Mouse (Mus musculus): ENCODE results near the gene Galnt7. TPM values are rescaled to one million over a fixed set of nuclear protein-coding genes. Genes with fewer than 3 reads are reported as not detected.

Galnt7 gene
- total and polyA plus RNA-seq, 3 experiments, result 26.7 to 33.5 (median 32.7) TPM

DNA sequence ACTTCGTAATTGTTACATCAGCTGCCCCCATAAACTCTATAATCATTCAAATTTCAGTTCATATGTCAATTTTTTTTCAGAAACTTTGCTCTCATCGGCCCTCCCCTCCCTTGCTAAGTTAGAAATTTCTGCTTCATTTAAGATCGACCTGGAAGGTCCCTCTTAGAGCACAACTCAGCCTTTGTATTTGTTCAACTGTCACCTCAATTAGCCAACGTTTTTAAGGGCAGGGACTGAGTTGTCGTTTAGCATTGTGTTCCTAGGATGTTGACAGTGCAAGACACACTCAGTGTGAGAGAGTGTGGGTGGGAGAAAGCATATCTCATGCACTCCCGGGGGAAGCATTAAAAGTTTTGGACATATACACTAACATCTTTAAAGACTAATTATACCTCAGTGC is 3.6 kb upstream of the Galnt7 start:
- Histone ChIP-seq H3K79me2 (replicated peaks; ENCODE audit: control insufficient read depth, extremely low read depth, insufficient read depth, poor library complexity, severe bottlenecking) (peaks cover 8% of the 10 kb centered on the region), H3K36me3 (replicated peaks in 1 of 2; ENCODE audit: control insufficient read depth in 1 of 2, insufficient read depth in 1 of 2, low read length in 1 of 2) (peaks cover 0 to 7% of the 10 kb centered on the region in 2 experiments), H3K4me1 (ENCODE audit: control insufficient read depth in 1 of 2, insufficient read depth in 2 of 2) (peaks cover 12 to 38% of the 10 kb centered on the region in 2 experiments), H3K9ac (ENCODE audit: insufficient read depth, low read depth) (0 out of 2 replicates have a peak overlapping the region, but pooled peaks have one; percentile 14), H3K27me3 (replicated peaks) (no peaks in the 10 kb centered on the region), H3K4me3 (replicated peaks in 1 of 3; ENCODE audit: low read depth in 2 of 3, low read length in 2 of 3, poor library complexity in 1 of 3) (no peak overlapping the region), H3K9me3 (replicated peaks; ENCODE audit: low read length) (no peaks in the 10 kb centered on the region), H3K27ac (ENCODE audit: insufficient read depth, low read depth) (no peak overlapping the region), H3K4me2 (ENCODE audit: insufficient read depth, low read depth, poor library complexity, severe bottlenecking) (peak overlapping the region; percentile 43; the same call in 1 of the 2 replicates)
- DNase-seq (ENCODE audit: extremely low read depth), result no peak
- in situ Hi-C loops (cut with MboI; ENCODE audit: low pct_ligation_motif_present, low pct_unique_long_range_greater_than_20kb, low sequenced_read_pairs), result no loop called here
- dilution Hi-C loops (cut with MboI; ENCODE audit: extremely low pct_ligation_motif_present, extremely low pct_unique_long_range_greater_than_20kb, low sequenced_read_pairs), result no loop called here
- no peak for TF ChIP-seq UBTF (IDR thresholded peaks at IDR 0.05; ENCODE audit: low read depth, low read length)
- TF ChIP-seq ELF1 (IDR thresholded peaks at IDR 0.05; ENCODE audit: low read depth, low read length), result no peak
- no peak for TF ChIP-seq EP300 (IDR thresholded peaks at IDR 0.05; ENCODE audit: low read length)
- TF ChIP-seq ZMIZ1 (IDR thresholded peaks at IDR 0.05; ENCODE audit: low read depth, low read length), result no peak
- TF ChIP-seq MYC (IDR thresholded peaks at IDR 0.05; ENCODE audit: low read depth, low read length), result no peak
- no peak for TF ChIP-seq TCF12 (IDR thresholded peaks at IDR 0.05; ENCODE audit: low read depth, low read length)
- no peak for TF ChIP-seq SMC3 (IDR thresholded peaks at IDR 0.05; ENCODE audit: low read depth, low read length)
- no peak for TF ChIP-seq MAFK (IDR thresholded peaks at IDR 0.05; ENCODE audit: insufficient replicate concordance, low read length)
- TF ChIP-seq HCFC1 (IDR thresholded peaks at IDR 0.05; ENCODE audit: low read depth, low read length), result no peak
- TF ChIP-seq ZNF384 (IDR thresholded peaks at IDR 0.05; ENCODE audit: low read depth, low read length), result no peak
- no peak for TF ChIP-seq MEF2A (IDR thresholded peaks at IDR 0.05; ENCODE audit: borderline replicate concordance, low read depth, low read length)
- TF ChIP-seq USF1 (IDR thresholded peaks at IDR 0.05; ENCODE audit: low read depth, low read length), result no peak
- TF ChIP-seq ZKSCAN1 (IDR thresholded peaks at IDR 0.05; ENCODE audit: borderline replicate concordance, low read depth, low read length), result no peak
- no peak for TF ChIP-seq NRF1 (IDR thresholded peaks at IDR 0.05; ENCODE audit: low read depth, low read length)

DNA sequence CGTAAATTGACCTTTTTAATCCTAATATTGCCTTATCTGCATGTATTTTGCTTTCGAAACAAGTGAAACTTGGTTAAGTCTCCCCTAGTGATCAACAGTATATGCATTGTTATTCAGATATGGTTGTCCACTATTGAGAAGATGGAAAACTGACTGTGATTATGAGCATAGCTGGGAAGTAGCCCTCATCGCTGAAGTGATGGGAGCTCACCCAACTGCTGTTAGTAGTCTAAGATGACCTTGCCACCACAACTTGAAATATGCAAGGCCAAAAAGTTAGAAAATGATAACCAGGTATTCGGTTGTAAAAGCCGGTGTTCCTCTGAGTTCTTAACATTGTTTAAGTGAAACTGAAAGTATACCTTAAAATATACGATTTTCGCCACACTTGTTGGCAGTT is 1.3 kb upstream of the Galnt7 start:
- TF ChIP-seq GABPA (IDR thresholded peaks at IDR 0.05; ENCODE audit: insufficient replicate concordance, low read depth, low read length), result no peak
- in situ Hi-C loops (cut with MboI; ENCODE audit: low pct_ligation_motif_present, low pct_unique_long_range_greater_than_20kb, low sequenced_read_pairs), result no loop called here
- peak overlapping the region; percentile 47 for H3K27ac ChIP-seq (ENCODE audit: insufficient read depth, low read depth)
- dilution Hi-C loops (cut with MboI; ENCODE audit: extremely low pct_ligation_motif_present, extremely low pct_unique_long_range_greater_than_20kb, low sequenced_read_pairs), result no loop called here
- peak overlapping the region; percentile 96 for H3K9ac ChIP-seq (ENCODE audit: insufficient read depth, low read depth)
- peaks cover 4 to 40% of the 10 kb centered on the region in 2 experiments; a peak in 3 of 4 replicates for H3K4me1 ChIP-seq (ENCODE audit: control insufficient read depth in 1 of 2, insufficient read depth in 2 of 2)
- H3K36me3 ChIP-seq (replicated peaks in 1 of 2; ENCODE audit: control insufficient read depth in 1 of 2, insufficient read depth in 1 of 2, low read length in 1 of 2), result peaks cover 0 to 7% of the 10 kb centered on the region in 2 experiments
- H3K4me3 ChIP-seq (replicated peaks in 1 of 3; ENCODE audit: low read depth in 2 of 3, low read length in 2 of 3, poor library complexity in 1 of 3), result peak overlapping the region; percentile 71 to 85 (median 82)
- H3K4me2 ChIP-seq (ENCODE audit: insufficient read depth, low read depth, poor library complexity, severe bottlenecking), result peak overlapping the region; percentile 97
- H3K79me2 ChIP-seq (replicated peaks; ENCODE audit: control insufficient read depth, extremely low read depth, insufficient read depth, poor library complexity, severe bottlenecking), result peaks cover 21% of the 10 kb centered on the region
- no peaks in the 10 kb centered on the region for H3K9me3 ChIP-seq (replicated peaks; ENCODE audit: low read length)
- H3K27me3 ChIP-seq (replicated peaks), result no peaks in the 10 kb centered on the region
- no peak for DNase-seq (ENCODE audit: extremely low read depth)

Measured in CH12.LX (cell line).